Mouse (Mus musculus): ENCODE data around the gene Otub1. TPM values are rescaled to one million over a fixed set of nuclear protein-coding genes. Genes with fewer than 3 reads are reported as not detected.
A peak's percentile ranks its signal among the peaks of the same experiment; 100 is the strongest.

Otub1 gene
- 236 and 242 TPM in 2 replicates for total RNA-seq (2014; rRNA removed)
- 257 and 277 TPM in 2 replicates for polyA plus RNA-seq (2015; fragmentation: Nextera tagmentation; extraction: Ambion mirVana)

GRCm38 (mm10) chr19:7205753-7206736, at the start of gene Otub1:
Gene Otub1, minus strand, starts transcription at chr19:7206316.
- no peaks in the 10 kb centered on the region for H3K27me3 ChIP-seq (ENCODE audit: insufficient read depth, low read length)
- peak; percentile 96 for ATAC-seq (ENCODE audit: low FRiP score)
- peak within 1 kb of the TSS; percentile 65 for H3K4me3 ChIP-seq (ENCODE audit: low read depth, low read length)
- peaks cover 11% of the 10 kb centered on the region for H3K4me1 ChIP-seq (ENCODE audit: insufficient read depth, low read length)
- no peaks in the 10 kb centered on the region for H3K9me3 ChIP-seq (ENCODE audit: low read length)
- peak within 1 kb of the TSS; percentile 86 for H3K9ac ChIP-seq (replicated peaks; ENCODE audit: low read length, poor library complexity, severe bottlenecking)
- H3K4me2 ChIP-seq (ENCODE audit: low read depth, low read length, poor library complexity, severe bottlenecking): peak within 1 kb of the TSS; percentile 88
- H3K36me3 ChIP-seq (ENCODE audit: insufficient read depth, low read length): peaks cover 23% of the 10 kb centered on the region
- TF ChIP-seq CTCF (IDR thresholded peaks at IDR 0.05): no peak; the same call in 1 of the 2 replicates
- under 1% methylated on average over 77 of the region's 79 CpGs for WGBS
- peak within 1 kb of the TSS; percentile 89 for H3K27ac ChIP-seq (ENCODE audit: low read depth, low read length)
- peak; percentile 96 for DNase-seq (ENCODE audit: low spot score)

GRCm38 (mm10) chr19:7246021-7246420, 39.9 kb upstream of the Otub1 start:
- H3K4me1 ChIP-seq (ENCODE audit: insufficient read depth, low read length): no peaks in the 10 kb centered on the region
- no peak overlapping the region for H3K27ac ChIP-seq (ENCODE audit: low read depth, low read length)
- WGBS: 78% methylated on average over 3 of the region's 3 CpGs
- no peaks in the 10 kb centered on the region for H3K27me3 ChIP-seq (ENCODE audit: insufficient read depth, low read length)
- H3K9me3 ChIP-seq (ENCODE audit: low read length): no peaks in the 10 kb centered on the region
- DNase-seq (ENCODE audit: low spot score) (no peak), ATAC-seq (ENCODE audit: low FRiP score) (no peak)
- no peak overlapping the region for H3K4me3 ChIP-seq (ENCODE audit: low read depth, low read length)
- no peak overlapping the region for H3K4me2 ChIP-seq (ENCODE audit: low read depth, low read length, poor library complexity, severe bottlenecking)
- H3K36me3 ChIP-seq (ENCODE audit: insufficient read depth, low read length): no peaks in the 10 kb centered on the region
- TF ChIP-seq CTCF (IDR thresholded peaks at IDR 0.05): no peak
- H3K9ac ChIP-seq (replicated peaks; ENCODE audit: low read length, poor library complexity, severe bottlenecking): no peak overlapping the region

- Histone ChIP-seq H3K9me3 (ENCODE audit: low read length) (no peaks in the 10 kb centered on the region), H3K4me1 (ENCODE audit: insufficient read depth, low read length) (0 out of 2 replicates have a peak, but pooled peaks cover 6% of the 10 kb centered on the region), H3K4me2 (ENCODE audit: low read depth, low read length, poor library complexity, severe bottlenecking) (peak within 1 kb of the TSS; percentile 96), H3K4me3 (ENCODE audit: low read depth, low read length) (peak within 1 kb of the TSS; percentile 64), H3K36me3 (ENCODE audit: insufficient read depth, low read length) (no peaks in the 10 kb centered on the region), H3K27me3 (ENCODE audit: insufficient read depth, low read length) (no peaks in the 10 kb centered on the region), H3K9ac (replicated peaks; ENCODE audit: low read length, poor library complexity, severe bottlenecking) (peak within 1 kb of the TSS; percentile 80), H3K27ac (ENCODE audit: low read depth, low read length) (peak within 1 kb of the TSS; percentile 77)
- under 1% methylated on average over 66 of the region's 80 CpGs for WGBS
- peak; percentile 97 for DNase-seq (ENCODE audit: low spot score)
- ATAC-seq (ENCODE audit: low FRiP score): peak; percentile 96
- no peak; the same call in 1 of the 2 replicates for TF ChIP-seq CTCF (IDR thresholded peaks at IDR 0.05)
These were observed 34.9 kb upstream of the Otub1 start, which contains the start of gene Naa40 for GRCm38 (mm10) chr19:7240782-7241690. Gene Naa40, minus strand, starts transcription at chr19:7241183.

- peak overlapping the region; percentile 77 for H3K27ac ChIP-seq (ENCODE audit: low read depth, low read length)
- H3K4me3 ChIP-seq (ENCODE audit: low read depth, low read length): peak overlapping the region; percentile 64
- H3K4me1 ChIP-seq (ENCODE audit: insufficient read depth, low read length): 0 out of 2 replicates have a peak, but pooled peaks cover 6% of the 10 kb centered on the region
- 4% methylated on average over 13 of the region's 13 CpGs for whole genome bisulfite sequencing
- DNase-seq (ENCODE audit: low spot score): no peak
- peak overlapping the region; percentile 96 for H3K4me2 ChIP-seq (ENCODE audit: low read depth, low read length, poor library complexity, severe bottlenecking)
- H3K9ac ChIP-seq (replicated peaks; ENCODE audit: low read length, poor library complexity, severe bottlenecking): peak overlapping the region; percentile 80
- H3K9me3 ChIP-seq (ENCODE audit: low read length): no peaks in the 10 kb centered on the region
- no peaks in the 10 kb centered on the region for H3K27me3 ChIP-seq (ENCODE audit: insufficient read depth, low read length)
- peak; percentile 2; the same call in 1 of the 2 replicates for ATAC-seq (ENCODE audit: low FRiP score)
- TF ChIP-seq CTCF (IDR thresholded peaks at IDR 0.05): no peak
- no peaks in the 10 kb centered on the region for H3K36me3 ChIP-seq (ENCODE audit: insufficient read depth, low read length)
These were observed 34.2 kb upstream of the Otub1 start for GRCm38 (mm10) chr19:7240291-7240690.

DNA sequence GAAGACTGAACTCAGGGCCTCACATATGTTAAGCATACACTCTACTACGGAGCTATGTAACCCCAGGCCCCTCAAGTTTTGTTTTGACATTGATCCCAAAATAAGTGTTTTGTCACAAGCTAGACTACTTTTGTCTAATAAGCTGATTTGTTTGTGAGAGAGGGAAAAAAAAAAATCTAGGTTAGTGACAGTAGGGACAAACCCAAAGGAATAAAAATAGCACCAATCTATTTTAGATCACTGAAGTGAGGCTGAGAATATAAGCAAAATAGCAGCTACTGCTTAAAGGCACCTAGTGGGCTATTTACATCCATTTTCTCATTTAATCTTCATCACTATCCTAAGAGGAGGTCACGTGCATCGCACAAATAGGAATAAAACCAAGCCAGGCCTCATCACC, 33.5 kb upstream of the Otub1 start:
- H3K4me1 ChIP-seq (ENCODE audit: insufficient read depth, low read length): 0 out of 2 replicates have a peak, but pooled peaks cover 6% of the 10 kb centered on the region
- H3K9me3 ChIP-seq (ENCODE audit: low read length): no peaks in the 10 kb centered on the region
- H3K9ac ChIP-seq (replicated peaks; ENCODE audit: low read length, poor library complexity, severe bottlenecking): no peak overlapping the region
- TF ChIP-seq CTCF (IDR thresholded peaks at IDR 0.05): no peak
- no peak overlapping the region for H3K27ac ChIP-seq (ENCODE audit: low read depth, low read length)
- ATAC-seq (ENCODE audit: low FRiP score): no peak
- H3K27me3 ChIP-seq (ENCODE audit: insufficient read depth, low read length): no peaks in the 10 kb centered on the region
- WGBS: 86% methylated on average over 3 of the region's 3 CpGs
- DNase-seq (ENCODE audit: low spot score): no peak
- peak overlapping the region; percentile 96 for H3K4me2 ChIP-seq (ENCODE audit: low read depth, low read length, poor library complexity, severe bottlenecking)
- no peaks in the 10 kb centered on the region for H3K36me3 ChIP-seq (ENCODE audit: insufficient read depth, low read length)
- H3K4me3 ChIP-seq (ENCODE audit: low read depth, low read length): peak overlapping the region; percentile 64; the same call in 1 of the 2 replicates

All from midbrain, postnatal 0 days (tissue).